Mouse (Mus musculus): ENCODE measurements around the gene Cyp26c1.

GRCm38 (mm10) chr19:37724591-37724990 lies 39.2 kb downstream of the Cyp26c1 start:
- TF ChIP-seq POLR2A (IDR thresholded peaks at IDR 0.05; ENCODE audit: low read depth, low read length) (no peak), CTCF (IDR thresholded peaks at IDR 0.05; ENCODE audit: extremely low read depth, insufficient read length, insufficient replicate concordance, low read depth, low read length) (no peak)
